ENCODE assay signal across 8 mouse cellular contexts in the genomic region with DNA sequence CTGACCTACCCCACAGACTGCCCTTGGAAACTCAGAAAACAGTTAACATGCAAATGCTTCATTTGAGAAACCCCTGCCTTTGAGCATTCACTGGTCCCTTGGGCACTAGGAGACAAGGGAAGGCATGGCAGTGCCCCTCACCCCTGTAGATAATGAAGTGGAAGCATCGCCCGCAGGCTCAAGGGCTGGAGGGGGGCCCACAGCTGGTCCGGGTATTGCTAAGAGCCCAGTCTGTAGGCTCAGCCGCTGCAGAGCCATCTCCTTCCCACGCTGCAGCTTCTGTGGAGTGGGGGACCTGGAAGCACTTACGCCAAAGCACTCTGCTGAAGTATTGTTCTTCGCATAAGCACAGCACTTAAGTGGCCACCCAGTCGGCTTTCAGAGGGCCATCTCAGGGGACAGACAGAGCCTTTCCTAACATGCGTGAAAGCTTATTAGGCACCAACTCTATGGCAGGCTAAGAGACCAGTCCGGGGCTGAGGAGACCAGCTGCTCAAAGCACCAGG. TPM values are rescaled to one million over a fixed set of nuclear protein-coding genes. Genes with fewer than 3 reads are reported as not detected.
DNase-seq lines count a peak whose midpoint lies in the region; ATAC-seq and TF ChIP-seq lines count a peak whose summit lies in the region.

No protein-coding gene starts in this region.

- 9% methylated on average over 10 of the region's 10 CpGs for WGBS in forebrain, postnatal 0 days
- WGBS in lung, adult 2 months, result 41% methylated on average over 10 of the region's 10 CpGs

- H3K9ac ChIP-seq in forebrain, postnatal 0 days, result no peak overlapping the region

- DNase-seq in ovary, postnatal 36 days (ENCODE audit: low spot score), result peak; percentile 39
- DNase-seq in ovary, postnatal 14 days (ENCODE audit: low spot score), result no peak
- peak; percentile 36 for DNase-seq in forebrain, postnatal 0 days
- DNase-seq in lung, adult 2 months, result peak; percentile 52
- DNase-seq in right cerebral cortex, postnatal 14 days, result peak; percentile 33
- DNase-seq in testis, postnatal 10 days (ENCODE audit: low spot score), result no peak
- DNase-seq in urinary bladder, adult 18-20 months (ENCODE audit: low spot score in 2 of 2), result no peak
- no peak for DNase-seq in kidney, adult 8-10 months

- TF ChIP-seq CTCF in forebrain, postnatal 0 days (IDR thresholded peaks at IDR 0.05; ENCODE audit: low read depth), result no peak
- no peak for TF ChIP-seq CTCF in lung, adult 2 months (IDR thresholded peaks at IDR 0.05; ENCODE audit: insufficient read depth, low read length)

- H3K27me3 ChIP-seq in forebrain, postnatal 0 days (ENCODE audit: insufficient read depth, low read length), result no peaks in the 10 kb centered on the region

- no peak for TF ChIP-seq POLR2A in lung, adult 2 months (IDR thresholded peaks at IDR 0.05; ENCODE audit: borderline replicate concordance, extremely low read depth, low read depth, low read length)

- H3K4me3 ChIP-seq in forebrain, postnatal 0 days (ENCODE audit: low read depth, low read length), result no peak overlapping the region
- peak overlapping the region; percentile 46 for H3K4me3 ChIP-seq in lung, adult 2 months (replicated peaks; ENCODE audit: extremely low read depth, low read depth, low read length)

- ATAC-seq in forebrain, postnatal 0 days, result peak; percentile 66

- H3K9me3 ChIP-seq in forebrain, postnatal 0 days (ENCODE audit: low read length), result no peaks in the 10 kb centered on the region

- no peaks in the 10 kb centered on the region for H3K36me3 ChIP-seq in forebrain, postnatal 0 days (ENCODE audit: insufficient read depth)

- peaks cover 6% of the 10 kb centered on the region for H3K4me1 ChIP-seq in forebrain, postnatal 0 days (ENCODE audit: insufficient read depth)
- H3K4me1 ChIP-seq in lung, adult 2 months (ENCODE audit: control insufficient read depth, insufficient read depth, low read length), result peaks cover 6% of the 10 kb centered on the region; the same call in 1 of the 2 replicates

- H3K27ac ChIP-seq in forebrain, postnatal 0 days (ENCODE audit: low read depth, low read length), result no peak overlapping the region

- peak overlapping the region; percentile 13; the same call in 1 of the 2 replicates for H3K4me2 ChIP-seq in forebrain, postnatal 0 days (ENCODE audit: low read depth)

RNA-seq across cellular contexts. Expression of a gene that starts 35.2 kb away (rescaled TPM):
- 43.9 and 47.1 TPM in 2 replicates for total RNA-seq in forebrain, postnatal 0 days (2014; rRNA removed)
- polyA plus RNA-seq in forebrain, postnatal 0 days (2015; fragmentation: Nextera tagmentation; extraction: Ambion mirVana), result 40.4 and 56.4 TPM in 2 replicates
- polyA plus RNA-seq in lung, adult 2 months (2012; rRNA removed), result 29.5 and 36.9 TPM in 2 replicates

Comparison
In these comparisons a context has a peak if more than half of its experiments do, and no peak if none do; other contexts are left out.
1. DNase-seq: peak in ovary, postnatal 36 days (single experiment), forebrain, postnatal 0 days (single experiment), lung, adult 2 months (single experiment) and right cerebral cortex, postnatal 14 days (single experiment); none in ovary, postnatal 14 days (single experiment), testis, postnatal 10 days (single experiment), urinary bladder, adult 18-20 months (0 of 2) and kidney, adult 8-10 months (0 of 2).